Mouse (Mus musculus): ENCODE results near the gene Chrm2. TPM values are rescaled to one million over a fixed set of nuclear protein-coding genes. Genes with fewer than 3 reads are reported as not detected.

The Chrm2 gene
- polyA plus RNA-seq, 1 experiment from 2014 or later, result 14.7 TPM

DNA sequence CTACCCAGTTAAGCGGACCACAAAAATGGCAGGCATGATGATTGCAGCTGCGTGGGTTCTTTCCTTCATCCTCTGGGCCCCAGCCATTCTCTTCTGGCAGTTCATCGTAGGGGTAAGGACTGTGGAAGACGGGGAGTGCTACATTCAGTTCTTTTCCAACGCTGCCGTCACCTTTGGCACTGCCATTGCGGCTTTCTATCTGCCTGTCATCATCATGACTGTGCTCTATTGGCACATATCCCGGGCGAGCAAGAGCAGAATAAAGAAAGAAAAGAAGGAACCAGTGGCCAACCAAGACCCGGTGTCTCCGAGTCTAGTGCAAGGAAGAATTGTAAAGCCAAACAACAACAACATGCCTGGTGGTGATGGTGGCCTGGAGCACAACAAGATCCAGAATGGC lies 135.7 kb downstream of the Chrm2 start:
- H3K9me3 ChIP-seq (replicated peaks), result no peaks in the 10 kb centered on the region
- no peak overlapping the region for H3K4me2 ChIP-seq
- H3K4me3 ChIP-seq, result no peak overlapping the region
- no peak overlapping the region for H3K9ac ChIP-seq
- H3K36me3 ChIP-seq, result peaks cover 12% of the 10 kb centered on the region
- ATAC-seq (replicated peaks; ENCODE audit: insufficient number of reproducible peaks, insufficient read depth, low FRiP score, low read depth), result no peak
- H3K4me1 ChIP-seq (replicated peaks), result no peaks in the 10 kb centered on the region
- H3K27me3 ChIP-seq, result no peaks in the 10 kb centered on the region
- 92% methylated on average over 11 of the region's 11 CpGs for WGBS
- H3K27ac ChIP-seq, result no peak overlapping the region

DNA sequence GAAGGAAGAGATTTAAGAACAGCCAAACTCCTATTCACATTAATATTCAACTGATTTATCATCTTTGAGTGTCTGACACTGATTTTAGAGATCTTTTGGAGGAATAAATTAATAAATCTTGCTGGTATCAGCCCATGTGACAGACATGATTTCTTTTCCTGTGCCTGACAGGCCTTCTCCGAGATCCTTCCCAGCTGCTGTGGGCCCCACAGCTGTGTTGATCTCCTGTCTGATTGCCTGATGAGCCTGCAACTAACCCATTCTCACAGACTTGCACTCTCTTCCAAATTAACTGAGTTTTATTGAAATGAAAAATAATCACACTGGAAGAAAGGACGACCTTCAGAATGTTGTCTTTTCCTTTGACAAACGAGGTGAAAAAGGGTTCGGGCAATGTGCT lies 140.6 kb downstream of the Chrm2 start:
- WGBS, result 60% methylated on average over 4 of the region's 4 CpGs
- no peak for ATAC-seq (replicated peaks; ENCODE audit: insufficient number of reproducible peaks, insufficient read depth, low FRiP score, low read depth)
- Histone ChIP-seq H3K36me3 (peaks cover 12% of the 10 kb centered on the region), H3K27me3 (no peaks in the 10 kb centered on the region), H3K9me3 (replicated peaks) (no peaks in the 10 kb centered on the region), H3K27ac (no peak overlapping the region), H3K4me1 (replicated peaks) (no peaks in the 10 kb centered on the region), H3K4me3 (no peak overlapping the region), H3K9ac (no peak overlapping the region), H3K4me2 (no peak overlapping the region)

GRCm38 (mm10) chr6:36541247-36541646 lies 153.4 kb downstream of the Chrm2 start:
- no peak overlapping the region for H3K4me3 ChIP-seq
- H3K4me1 ChIP-seq (replicated peaks), result peaks cover 6% of the 10 kb centered on the region
- no peaks in the 10 kb centered on the region for H3K9me3 ChIP-seq (replicated peaks)
- no peak overlapping the region for H3K9ac ChIP-seq
- 0 out of 2 replicates have a peak overlapping the region, but pooled peaks have one; percentile 26 for H3K4me2 ChIP-seq
- H3K36me3 ChIP-seq, result no peaks in the 10 kb centered on the region
- peak overlapping the region; percentile 61 for H3K27ac ChIP-seq
- WGBS, result 25% methylated on average over 6 of the region's 6 CpGs
- H3K27me3 ChIP-seq, result no peaks in the 10 kb centered on the region
- peak; percentile 73; the same call in 1 of the 2 replicates for ATAC-seq (replicated peaks; ENCODE audit: insufficient number of reproducible peaks, insufficient read depth, low FRiP score, low read depth)

- H3K27ac ChIP-seq, result no peak overlapping the region
- H3K9ac ChIP-seq, result no peak overlapping the region
- 68% methylated on average over 2 of the region's 2 CpGs for WGBS
- H3K4me2 ChIP-seq, result no peak overlapping the region
- H3K4me1 ChIP-seq (replicated peaks), result no peaks in the 10 kb centered on the region
- no peaks in the 10 kb centered on the region for H3K36me3 ChIP-seq
- H3K27me3 ChIP-seq, result no peaks in the 10 kb centered on the region
- no peaks in the 10 kb centered on the region for H3K9me3 ChIP-seq (replicated peaks)
- no peak for ATAC-seq (replicated peaks; ENCODE audit: insufficient number of reproducible peaks, insufficient read depth, low FRiP score, low read depth)
- H3K4me3 ChIP-seq, result no peak overlapping the region
These were observed 179.0 kb downstream of the Chrm2 start for GRCm38 (mm10) chr6:36566886-36567285.

MicroRNAs encoded within 50 kb of the gene (microRNA counts, 519-probe panel; counts per million panel counts)
- 1,576 counts per million, percentile 8 among the panel's probes with 10 or more counts for microRNA mmu-miR-490

Small RNA genes within 50 kb of the gene (microRNA-seq; reads per million reads assigned to microRNA genes)
- gene Mir490, result 155 reads per million, percentile 56 among the genes with 10 or more reads in this experiment

Measured in heart, embryonic 15.5 days (tissue).